Mouse (Mus musculus): ENCODE data around the gene Rsbn1l. TPM values are rescaled to one million over a fixed set of nuclear protein-coding genes. Genes with fewer than 3 reads are reported as not detected.

Rsbn1l gene
- polyA plus RNA-seq (2017; shearing (Covaris generic)), result 20.2 TPM

GRCm38 (mm10) chr5:20956298-20956697 is at the start of gene Rsbn1l:
Gene Rsbn1l, minus strand, starts transcription at chr5:20956398.

GRCm38 (mm10) chr5:20881915-20882800 is 74.0 kb downstream of the Rsbn1l start, which contains the start of the genes Phtf2 and Tmem60:
Gene Phtf2, minus strand, starts transcription at chr5:20882124.
Gene Tmem60, plus strand, starts transcription at chr5:20882191.

Other genes starting within 250 kb of the Rsbn1l start
- 55.8 TPM for gene Phtf2, start 74.3 kb downstream of the Rsbn1l start, polyA plus RNA-seq (2017; shearing (Covaris generic))
- 59.0 TPM for gene Tmem60, start 74.2 kb downstream of the Rsbn1l start, polyA plus RNA-seq (2017; shearing (Covaris generic))
- 4.7 TPM for gene Ptpn12, start 99.5 kb upstream of the Rsbn1l start, polyA plus RNA-seq (2017; shearing (Covaris generic))
- gene Gsap, start 229.9 kb upstream of the Rsbn1l start, polyA plus RNA-seq (2017; shearing (Covaris generic)), result 45.1 TPM

Data from CD4-positive, CD25-positive, alpha-beta regulatory T cell, adult 9 weeks (primary cell).